Mouse (Mus musculus) E14TG2a.4 (cell line): ENCODE data around the gene Qtrt1.

Experiments
- CTCF ChIP-seq: conservative IDR thresholded peaks from 2 replicates; pipeline ENCODE4 v1.5.1; 2014; ENCODE audit warnings: low read length
- POU5F1 ChIP-seq: IDR thresholded peaks from 2 replicates; pipeline ENCODE4 v1.6.1; 2014; ENCODE audit warnings: low read length, borderline replicate concordance

DNA sequence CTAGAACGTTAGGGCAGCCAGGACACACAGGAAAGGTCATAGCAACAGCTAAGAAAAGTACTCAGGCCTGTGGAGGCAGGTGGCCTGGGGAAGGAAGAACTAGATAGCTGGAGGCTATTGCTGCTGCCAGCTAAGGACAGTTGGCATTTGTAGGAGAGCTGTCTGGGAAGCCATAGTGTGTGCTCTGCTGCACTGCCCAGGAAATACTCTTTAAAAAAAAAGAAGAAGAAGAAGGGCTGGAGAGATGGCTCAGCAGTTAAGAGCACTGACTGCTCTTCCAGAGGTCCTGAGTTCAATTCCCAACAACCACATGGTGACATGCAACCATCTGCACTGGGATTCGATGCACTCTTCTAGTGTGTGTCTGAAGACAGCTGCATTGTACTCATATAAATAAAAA, 41.8 kb downstream of the Qtrt1 start:
- TF ChIP-seq CTCF (no peak), POU5F1 (no peak)
